Mouse (Mus musculus): Measurements from ENCODE around the gene Ms4a4b. TPM values are rescaled to one million over a fixed set of nuclear protein-coding genes. Genes with fewer than 3 reads are reported as not detected.

Ms4a4b gene
- polyA plus RNA-seq, 2 experiments, result 0.30 TPM

DNA sequence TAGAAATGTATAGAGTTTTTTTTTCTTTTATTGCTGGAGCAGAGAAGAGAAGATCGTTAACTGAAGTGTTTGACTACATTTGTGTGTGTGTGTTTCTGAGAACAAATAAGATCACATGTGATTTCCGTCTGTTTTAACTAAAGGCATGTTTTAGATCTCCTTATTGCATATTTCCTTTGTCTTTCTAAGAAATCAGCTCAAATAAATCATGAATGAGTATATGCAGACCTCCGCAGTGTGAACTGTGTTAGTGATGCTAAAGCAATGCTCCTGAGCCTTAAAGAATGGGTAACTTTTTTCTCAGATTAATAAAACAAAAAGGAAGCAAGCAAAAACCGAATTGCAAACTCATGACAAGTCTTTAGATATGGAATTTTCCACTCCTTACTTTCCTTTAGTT lies 40.6 kb downstream of the Ms4a4b start:
- Histone ChIP-seq H3K9ac (replicated peaks) (no peak overlapping the region), H3K27ac (no peak overlapping the region), H3K36me3 (replicated peaks; ENCODE audit: control insufficient read depth, insufficient read depth, low read depth) (no peaks in the 10 kb centered on the region), H3K4me3 (ENCODE audit: insufficient read depth in 1 of 2, low read depth in 2 of 2, low read length in 2 of 2) (no peak overlapping the region), H3K4me1 (replicated peaks; ENCODE audit: control insufficient read depth in 2 of 2, insufficient read depth in 2 of 2, low read length in 1 of 2) (0 out of 4 replicates have a peak, but pooled peaks cover 0 to 1% of the 10 kb centered on the region in 2 experiments), H3K27me3 (ENCODE audit: control insufficient read depth, insufficient read depth, low read length) (no peaks in the 10 kb centered on the region), H3K9me3 (ENCODE audit: control insufficient read depth, low read length) (no peaks in the 10 kb centered on the region), H3K4me2 (ENCODE audit: low read depth) (no peak overlapping the region)
- WGBS (ENCODE audit: insufficient replicate concordance), result 44% methylated on average over 4 of the region's 4 CpGs
- no peak for DNase-seq (ENCODE audit: low read depth in 3 of 3, low spot score in 3 of 3)
- TF ChIP-seq CTCF (IDR thresholded peaks at IDR 0.05; ENCODE audit: low read depth), result no peak
- TF ChIP-seq EP300 (IDR thresholded peaks at IDR 0.05; ENCODE audit: low read depth), result no peak
- no peak for ATAC-seq (ENCODE audit: insufficient read depth)

DNA sequence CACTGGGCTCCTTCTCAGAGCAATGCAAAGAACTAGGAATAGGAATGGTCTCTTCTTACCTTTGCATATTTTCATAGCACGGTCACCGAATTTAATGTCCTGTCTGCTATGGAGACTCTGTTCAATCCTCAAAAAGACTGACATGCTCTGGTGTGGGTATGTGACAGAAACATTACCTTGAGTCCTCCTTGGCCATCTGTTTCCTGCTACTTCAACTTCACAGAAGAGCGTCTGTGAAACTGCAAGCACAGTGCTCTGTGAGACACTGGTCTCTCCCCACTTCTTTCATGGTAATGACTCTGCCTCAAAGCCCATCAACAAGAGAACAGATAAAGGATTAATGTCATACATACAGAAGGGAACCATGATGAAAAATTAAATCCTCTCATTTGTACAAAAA lies 41.0 kb downstream of the Ms4a4b start:
- Histone ChIP-seq H3K4me3 (ENCODE audit: insufficient read depth in 1 of 2, low read depth in 2 of 2, low read length in 2 of 2) (no peak overlapping the region), H3K9ac (replicated peaks) (no peak overlapping the region), H3K4me1 (replicated peaks; ENCODE audit: control insufficient read depth in 2 of 2, insufficient read depth in 2 of 2, low read length in 1 of 2) (0 out of 4 replicates have a peak, but pooled peaks cover 0 to 1% of the 10 kb centered on the region in 2 experiments), H3K36me3 (replicated peaks; ENCODE audit: control insufficient read depth, insufficient read depth, low read depth) (no peaks in the 10 kb centered on the region), H3K27ac (no peak overlapping the region), H3K9me3 (ENCODE audit: control insufficient read depth, low read length) (no peaks in the 10 kb centered on the region), H3K4me2 (ENCODE audit: low read depth) (no peak overlapping the region), H3K27me3 (ENCODE audit: control insufficient read depth, insufficient read depth, low read length) (no peaks in the 10 kb centered on the region)
- ATAC-seq (ENCODE audit: insufficient read depth) (no peak), DNase-seq (ENCODE audit: low read depth in 3 of 3, low spot score in 3 of 3) (no peak)
- TF ChIP-seq CTCF (IDR thresholded peaks at IDR 0.05; ENCODE audit: low read depth), result no peak
- no peak for TF ChIP-seq EP300 (IDR thresholded peaks at IDR 0.05; ENCODE audit: low read depth)
- 47% methylated on average over 3 of the region's 3 CpGs for WGBS (ENCODE audit: insufficient replicate concordance)

DNA sequence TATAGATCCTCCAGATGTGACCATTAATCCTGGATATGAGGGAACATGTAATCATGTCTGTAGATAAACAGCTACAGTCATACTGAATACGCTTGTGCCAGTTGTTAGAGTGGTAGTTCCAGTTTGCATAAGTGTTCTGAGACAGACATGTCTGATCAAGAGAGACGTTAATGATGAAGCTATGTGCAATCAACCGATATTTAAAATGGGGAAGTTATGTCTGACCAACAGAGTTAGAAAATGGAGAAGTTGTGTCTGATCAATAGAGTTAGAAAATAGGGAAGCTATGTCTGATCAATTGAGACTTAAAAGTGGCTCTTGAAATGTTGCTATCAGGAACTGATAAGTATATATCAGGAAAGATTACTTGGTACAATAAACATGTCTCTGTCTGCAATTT lies 41.9 kb downstream of the Ms4a4b start:
- 27% methylated on average over 3 of the region's 3 CpGs for WGBS (ENCODE audit: insufficient replicate concordance)
- H3K9me3 ChIP-seq (ENCODE audit: control insufficient read depth, low read length), result no peaks in the 10 kb centered on the region
- H3K27ac ChIP-seq, result no peak overlapping the region
- ATAC-seq (ENCODE audit: insufficient read depth) (no peak), DNase-seq (ENCODE audit: low read depth in 3 of 3, low spot score in 3 of 3) (no peak)
- H3K9ac ChIP-seq (replicated peaks), result no peak overlapping the region
- TF ChIP-seq CTCF (IDR thresholded peaks at IDR 0.05; ENCODE audit: low read depth) (no peak), EP300 (IDR thresholded peaks at IDR 0.05; ENCODE audit: low read depth) (no peak)
- no peaks in the 10 kb centered on the region for H3K36me3 ChIP-seq (replicated peaks; ENCODE audit: control insufficient read depth, insufficient read depth, low read depth)
- H3K4me1 ChIP-seq (replicated peaks; ENCODE audit: control insufficient read depth in 2 of 2, insufficient read depth in 2 of 2, low read length in 1 of 2), result 0 out of 4 replicates have a peak, but pooled peaks cover 0 to 1% of the 10 kb centered on the region in 2 experiments
- H3K4me2 ChIP-seq (ENCODE audit: low read depth), result no peak overlapping the region
- no peak overlapping the region for H3K4me3 ChIP-seq (ENCODE audit: insufficient read depth in 1 of 2, low read depth in 2 of 2, low read length in 2 of 2)
- no peaks in the 10 kb centered on the region for H3K27me3 ChIP-seq (ENCODE audit: control insufficient read depth, insufficient read depth, low read length)

DNA sequence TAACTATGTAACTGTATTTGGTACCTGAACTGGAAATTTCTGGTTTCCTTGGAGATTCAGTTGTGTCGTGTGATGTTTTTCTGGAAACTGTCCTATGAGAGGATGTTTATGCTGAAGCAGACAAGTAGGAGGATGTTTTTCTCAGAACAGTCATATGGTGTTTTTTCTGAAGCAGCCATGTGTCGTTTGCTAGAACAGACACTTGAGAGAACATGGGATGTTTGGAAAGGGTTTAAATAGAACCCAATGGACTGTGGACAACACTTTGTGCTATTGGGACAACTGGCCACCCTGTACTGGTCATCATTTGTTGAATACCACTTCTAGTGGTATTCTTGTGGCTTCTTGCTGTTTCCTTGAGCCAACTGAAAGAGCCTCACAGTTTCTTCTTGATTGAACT lies 42.4 kb downstream of the Ms4a4b start, which contains the start of gene Gm8369:
Gm8369 (plus strand) TSS at position 193 of the 400 bp plus-strand sequence.
- Histone ChIP-seq H3K9ac (replicated peaks) (no peak within 1 kb of the TSS), H3K27me3 (ENCODE audit: control insufficient read depth, insufficient read depth, low read length) (no peaks in the 10 kb centered on the region), H3K4me3 (ENCODE audit: insufficient read depth in 1 of 2, low read depth in 2 of 2, low read length in 2 of 2) (no peak within 1 kb of the TSS), H3K9me3 (ENCODE audit: control insufficient read depth, low read length) (no peaks in the 10 kb centered on the region), H3K27ac (no peak within 1 kb of the TSS), H3K36me3 (replicated peaks; ENCODE audit: control insufficient read depth, insufficient read depth, low read depth) (no peaks in the 10 kb centered on the region), H3K4me1 (replicated peaks; ENCODE audit: control insufficient read depth in 2 of 2, insufficient read depth in 2 of 2, low read length in 1 of 2) (0 out of 4 replicates have a peak, but pooled peaks cover 0 to 1% of the 10 kb centered on the region in 2 experiments), H3K4me2 (ENCODE audit: low read depth) (no peak within 1 kb of the TSS)
- ATAC-seq (ENCODE audit: insufficient read depth), result no peak
- TF ChIP-seq EP300 (IDR thresholded peaks at IDR 0.05; ENCODE audit: low read depth), result no peak
- TF ChIP-seq CTCF (IDR thresholded peaks at IDR 0.05; ENCODE audit: low read depth), result no peak
- DNase-seq (ENCODE audit: low read depth in 3 of 3, low spot score in 3 of 3), result no peak
- whole genome bisulfite sequencing (ENCODE audit: insufficient replicate concordance), result 26% methylated on average over 2 of the region's 2 CpGs

DNA sequence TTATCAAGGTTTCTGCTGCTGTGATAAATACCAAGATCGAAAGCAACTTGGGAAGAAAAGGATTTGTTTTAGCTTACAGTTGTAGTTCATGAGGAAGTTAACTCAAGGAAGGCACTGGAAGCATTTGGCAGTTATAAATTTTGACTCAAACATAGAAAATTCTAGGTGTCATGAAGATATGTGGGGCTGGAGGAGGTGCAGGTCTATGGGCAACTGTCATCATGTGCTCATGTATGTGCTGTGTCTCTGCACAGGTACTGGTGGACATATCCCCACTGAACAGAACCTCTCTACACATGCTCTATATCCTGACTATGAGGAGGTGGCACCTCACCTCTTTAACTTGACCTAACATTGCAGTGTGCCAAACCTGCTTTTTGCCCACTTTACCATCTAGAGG lies 43.2 kb downstream of the Ms4a4b start:
- TF ChIP-seq EP300 (IDR thresholded peaks at IDR 0.05; ENCODE audit: low read depth) (no peak), CTCF (IDR thresholded peaks at IDR 0.05; ENCODE audit: low read depth) (no peak)
- Histone ChIP-seq H3K27ac (no peak overlapping the region), H3K9ac (replicated peaks) (no peak overlapping the region), H3K4me3 (ENCODE audit: insufficient read depth in 1 of 2, low read depth in 2 of 2, low read length in 2 of 2) (no peak overlapping the region), H3K36me3 (replicated peaks; ENCODE audit: control insufficient read depth, insufficient read depth, low read depth) (no peaks in the 10 kb centered on the region), H3K4me1 (replicated peaks; ENCODE audit: control insufficient read depth in 2 of 2, insufficient read depth in 2 of 2, low read length in 1 of 2) (0 out of 4 replicates have a peak, but pooled peaks cover 0 to 1% of the 10 kb centered on the region in 2 experiments), H3K9me3 (ENCODE audit: control insufficient read depth, low read length) (no peaks in the 10 kb centered on the region), H3K27me3 (ENCODE audit: control insufficient read depth, insufficient read depth, low read length) (no peaks in the 10 kb centered on the region), H3K4me2 (ENCODE audit: low read depth) (no peak overlapping the region)
- DNase-seq (ENCODE audit: low read depth in 3 of 3, low spot score in 3 of 3) (no peak), ATAC-seq (ENCODE audit: insufficient read depth) (no peak)
- WGBS (ENCODE audit: insufficient replicate concordance), result 61% methylated on average over 1 of the region's 1 CpGs
